26 mouse cellular contexts compared by ENCODE assay signal in the genomic region with DNA sequence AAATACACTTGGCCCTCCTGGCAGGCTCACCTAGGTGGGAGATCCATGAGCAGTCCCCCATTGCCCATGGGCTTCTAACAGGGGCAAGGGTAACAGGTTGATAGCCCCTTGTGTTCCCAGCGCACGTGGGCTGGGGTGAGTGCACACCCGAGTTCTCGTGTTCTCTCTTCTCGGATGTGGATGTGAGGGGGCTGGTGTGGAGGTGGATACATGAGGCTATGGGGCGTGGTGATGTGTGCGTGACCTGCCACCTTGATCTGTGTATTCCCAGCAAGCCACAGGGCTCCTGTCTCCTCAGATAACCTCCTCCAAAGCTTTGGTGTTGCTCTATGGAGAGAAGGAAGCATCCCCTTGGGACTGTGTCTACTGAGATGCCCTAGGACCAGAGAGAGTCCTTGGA. TPM values are rescaled to one million over a fixed set of nuclear protein-coding genes. Genes with fewer than 3 reads are reported as not detected.
DNase-seq lines count a peak whose midpoint lies in the region; ATAC-seq lines count a peak whose summit lies in the region.
"Had no signal": no experiment of that assay in that cellular context is flagged by ENCODE, and none has a peak within 500 bp of the region (broad histone marks: within the 10 kb centered on the region; RNA-seq: fewer than 3 reads in every experiment).

No protein-coding gene starts in this region.

- H3K27me3 ChIP-seq in heart, embryonic 13.5 days (replicated peaks): no peaks in the 10 kb centered on the region
- H3K27me3 ChIP-seq in kidney, embryonic 16.5 days (ENCODE audit: insufficient read depth, low read length): no peaks in the 10 kb centered on the region
- H3K27me3 ChIP-seq: embryonic facial prominence, embryonic 15.5 days; forebrain, embryonic 15.5 days; hindbrain, embryonic 13.5 days; midbrain, embryonic 13.5 days had no signal

- H3K27ac ChIP-seq in heart, embryonic 13.5 days (replicated peaks): peak overlapping the region; percentile 79
- H3K27ac ChIP-seq in kidney, embryonic 16.5 days (ENCODE audit: low read length): peak overlapping the region; percentile 57; the same call in 1 of the 2 replicates
- H3K27ac ChIP-seq: embryonic facial prominence, embryonic 15.5 days; forebrain, embryonic 15.5 days; hindbrain, embryonic 13.5 days; midbrain, embryonic 13.5 days had no signal

- ATAC-seq in heart, embryonic 13.5 days (ENCODE audit: extremely low read depth, insufficient number of reproducible peaks, low FRiP score, low TSS enrichment): no peak
- no peak for ATAC-seq in kidney, embryonic 16.5 days (ENCODE audit: low FRiP score, low TSS enrichment)
- ATAC-seq: forebrain, embryonic 15.5 days; inflammation-experienced regulatory T-cells, adult 6 months; midbrain, embryonic 13.5 days had no signal

- 86% methylated on average over 7 of the region's 7 CpGs for WGBS in heart, embryonic 13.5 days
- 84% methylated on average over 7 of the region's 7 CpGs for WGBS in kidney, embryonic 16.5 days

- no peak overlapping the region for H3K9ac ChIP-seq in heart, embryonic 13.5 days
- no peak overlapping the region for H3K9ac ChIP-seq in kidney, embryonic 16.5 days (replicated peaks; ENCODE audit: low read length)
- H3K9ac ChIP-seq: embryonic facial prominence, embryonic 15.5 days; forebrain, embryonic 15.5 days; hindbrain, embryonic 13.5 days; liver, embryonic 13.5 days; midbrain, embryonic 13.5 days had no signal

- no peak overlapping the region for H3K4me2 ChIP-seq in heart, embryonic 13.5 days
- H3K4me2 ChIP-seq in kidney, embryonic 16.5 days (replicated peaks; ENCODE audit: low read depth, low read length): no peak overlapping the region
- H3K4me2 ChIP-seq: embryonic facial prominence, embryonic 15.5 days; forebrain, embryonic 15.5 days; hindbrain, embryonic 13.5 days; liver, embryonic 13.5 days; midbrain, embryonic 13.5 days had no signal

- no peak overlapping the region for H3K4me3 ChIP-seq in heart, embryonic 13.5 days
- H3K4me3 ChIP-seq in kidney, embryonic 16.5 days (ENCODE audit: low read length): no peak overlapping the region
- H3K4me3 ChIP-seq: embryonic facial prominence, embryonic 15.5 days; forebrain, embryonic 15.5 days; hindbrain, embryonic 13.5 days; liver, embryonic 13.5 days; megakaryocyte, embryonic 14.5 days; midbrain, embryonic 13.5 days had no signal

- H3K36me3 ChIP-seq in heart, embryonic 13.5 days: no peaks in the 10 kb centered on the region
- no peaks in the 10 kb centered on the region for H3K36me3 ChIP-seq in kidney, embryonic 16.5 days (ENCODE audit: insufficient read depth, low read length)
- H3K36me3 ChIP-seq: embryonic facial prominence, embryonic 15.5 days; forebrain, embryonic 15.5 days; hindbrain, embryonic 13.5 days; liver, embryonic 13.5 days; midbrain, embryonic 13.5 days had no signal

- H3K9me3 ChIP-seq in heart, embryonic 13.5 days: no peaks in the 10 kb centered on the region
- H3K9me3 ChIP-seq in kidney, embryonic 16.5 days (ENCODE audit: low read length): no peaks in the 10 kb centered on the region
- H3K9me3 ChIP-seq: embryonic facial prominence, embryonic 15.5 days; forebrain, embryonic 15.5 days; hindbrain, embryonic 13.5 days; liver, embryonic 13.5 days; megakaryocyte, embryonic 14.5 days; midbrain, embryonic 13.5 days had no signal

- no peak for DNase-seq in heart, adult 11 months
- DNase-seq in kidney, postnatal 4 days: no peak
- DNase-seq in thymus, postnatal 14 days: peak; percentile 24
- no peak for DNase-seq in thymus, postnatal 0 days (ENCODE audit: low spot score)
- no peak for DNase-seq in retina, postnatal 1 day
- DNase-seq: adrenal gland, postnatal 25 days; cerebellum, adult 11 months; cerebellum, adult 9-11 months; gastrocnemius, postnatal 14 days; heart, adult 18-20 months; heart, postnatal 14 days; kidney, adult 8-10 months; kidney, postnatal 36 days; liver, embryonic 13.5 days; lung, adult 2 months; lung, postnatal 36 days; right cerebral cortex, postnatal 4 days had no signal

- peaks cover 37% of the 10 kb centered on the region for H3K4me1 ChIP-seq in heart, embryonic 13.5 days
- H3K4me1 ChIP-seq in kidney, embryonic 16.5 days (ENCODE audit: insufficient read depth, low read length): no peaks in the 10 kb centered on the region
- H3K4me1 ChIP-seq: forebrain, embryonic 15.5 days; hindbrain, embryonic 13.5 days; midbrain, embryonic 13.5 days had no signal

RNA-seq across cellular contexts. Expression of gene Zfp831, which starts 40.0 kb away (rescaled TPM):
- polyA plus RNA-seq in heart, embryonic 13.5 days (2015; fragmentation: Nextera tagmentation; extraction: Ambion mirVana): 0.01 TPM in 1 of 2 replicates, not detected in the other
- polyA plus RNA-seq in kidney, embryonic 16.5 days (2015; fragmentation: Nextera tagmentation; extraction: Ambion mirVana): 0.02 TPM in 1 of 2 replicates, not detected in the other
- polyA plus RNA-seq in thymus, postnatal 0 days (2015; fragmentation: Nextera tagmentation; extraction: Ambion mirVana): 0.22 and 0.35 TPM in 2 replicates
- polyA plus RNA-seq: forebrain, embryonic 15.5 days; hindbrain, embryonic 13.5 days; neural tube, embryonic 11.5 days had no signal
